Mouse (Mus musculus): Measurements from ENCODE around the gene Col5a1. TPM values are rescaled to one million over a fixed set of nuclear protein-coding genes. Genes with fewer than 3 reads are reported as not detected.

Gene Col5a1
- total and polyA plus RNA-seq, 2 experiments from 2014 or later, result 8.0 to 23.6 TPM

GRCm38 (mm10) chr2:28034011-28034710, 147.9 kb downstream of the Col5a1 start:
- Histone ChIP-seq H3K9ac (replicated peaks; ENCODE audit: low read length) (no peak overlapping the region), H3K9me3 (ENCODE audit: low read length) (no peaks in the 10 kb centered on the region), H3K4me1 (ENCODE audit: insufficient read depth, low read length) (peaks cover 22% of the 10 kb centered on the region), H3K27me3 (ENCODE audit: insufficient read depth, low read length) (no peaks in the 10 kb centered on the region), H3K36me3 (ENCODE audit: insufficient read depth, low read length) (no peaks in the 10 kb centered on the region), H3K27ac (no peak overlapping the region), H3K4me3 (ENCODE audit: low read length) (no peak overlapping the region), H3K4me2 (ENCODE audit: low read depth, low read length) (no peak overlapping the region)
- ATAC-seq (no peak), DNase-seq (ENCODE audit: low spot score) (peak; percentile 32)
- TF ChIP-seq CTCF (IDR thresholded peaks at IDR 0.05; ENCODE audit: low read depth), result no peak
- WGBS, result 30% methylated on average over 13 of the region's 13 CpGs

DNA sequence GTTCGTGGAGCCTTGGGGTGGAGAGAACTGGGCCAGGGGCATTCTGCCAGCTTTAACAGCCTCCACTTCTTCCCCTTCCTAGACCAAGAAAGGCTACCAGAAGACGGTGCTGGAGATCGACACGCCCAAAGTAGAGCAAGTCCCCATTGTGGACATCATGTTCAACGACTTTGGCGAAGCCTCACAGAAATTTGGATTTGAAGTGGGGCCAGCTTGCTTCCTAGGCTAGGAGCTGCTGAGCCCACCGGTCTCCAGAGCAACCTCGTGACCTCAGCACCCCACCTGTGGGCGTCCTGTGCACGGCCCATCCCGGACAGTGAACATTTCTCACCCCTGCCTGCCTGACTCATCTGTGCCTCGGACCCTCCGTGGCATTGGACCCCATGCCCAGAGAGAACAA, 150.6 kb downstream of the Col5a1 start:
- Histone ChIP-seq H3K27ac (no peak overlapping the region), H3K9me3 (ENCODE audit: low read length) (no peaks in the 10 kb centered on the region), H3K27me3 (ENCODE audit: insufficient read depth, low read length) (no peaks in the 10 kb centered on the region), H3K36me3 (ENCODE audit: insufficient read depth, low read length) (no peaks in the 10 kb centered on the region), H3K4me3 (ENCODE audit: low read length) (no peak overlapping the region), H3K4me2 (ENCODE audit: low read depth, low read length) (no peak overlapping the region), H3K4me1 (ENCODE audit: insufficient read depth, low read length) (peaks cover 22% of the 10 kb centered on the region), H3K9ac (replicated peaks; ENCODE audit: low read length) (no peak overlapping the region)
- no peak for ATAC-seq
- DNase-seq (ENCODE audit: low spot score), result no peak
- TF ChIP-seq CTCF (IDR thresholded peaks at IDR 0.05; ENCODE audit: low read depth), result no peak
- 67% methylated on average over 13 of the region's 13 CpGs for WGBS

- no peaks in the 10 kb centered on the region for H3K9me3 ChIP-seq (ENCODE audit: low read length)
- H3K27me3 ChIP-seq (ENCODE audit: insufficient read depth, low read length), result no peaks in the 10 kb centered on the region
- ATAC-seq (peak; percentile 31; the same call in 1 of the 2 replicates), DNase-seq (ENCODE audit: low spot score) (peak; percentile 70)
- peak overlapping the region; percentile 51; the same call in 1 of the 2 replicates for H3K27ac ChIP-seq
- peaks cover 22% of the 10 kb centered on the region for H3K4me1 ChIP-seq (ENCODE audit: insufficient read depth, low read length)
- H3K9ac ChIP-seq (replicated peaks; ENCODE audit: low read length), result no peak overlapping the region
- 35% methylated on average over 12 of the region's 12 CpGs for WGBS
- no peak overlapping the region for H3K4me2 ChIP-seq (ENCODE audit: low read depth, low read length)
- no peak overlapping the region for H3K4me3 ChIP-seq (ENCODE audit: low read length)
- H3K36me3 ChIP-seq (ENCODE audit: insufficient read depth, low read length), result no peaks in the 10 kb centered on the region
- no peak; the same call in 1 of the 2 replicates for TF ChIP-seq CTCF (IDR thresholded peaks at IDR 0.05; ENCODE audit: low read depth)
Measured at GRCm38 (mm10) chr2:28037505-28038390, 151.5 kb downstream of the Col5a1 start.

DNA sequence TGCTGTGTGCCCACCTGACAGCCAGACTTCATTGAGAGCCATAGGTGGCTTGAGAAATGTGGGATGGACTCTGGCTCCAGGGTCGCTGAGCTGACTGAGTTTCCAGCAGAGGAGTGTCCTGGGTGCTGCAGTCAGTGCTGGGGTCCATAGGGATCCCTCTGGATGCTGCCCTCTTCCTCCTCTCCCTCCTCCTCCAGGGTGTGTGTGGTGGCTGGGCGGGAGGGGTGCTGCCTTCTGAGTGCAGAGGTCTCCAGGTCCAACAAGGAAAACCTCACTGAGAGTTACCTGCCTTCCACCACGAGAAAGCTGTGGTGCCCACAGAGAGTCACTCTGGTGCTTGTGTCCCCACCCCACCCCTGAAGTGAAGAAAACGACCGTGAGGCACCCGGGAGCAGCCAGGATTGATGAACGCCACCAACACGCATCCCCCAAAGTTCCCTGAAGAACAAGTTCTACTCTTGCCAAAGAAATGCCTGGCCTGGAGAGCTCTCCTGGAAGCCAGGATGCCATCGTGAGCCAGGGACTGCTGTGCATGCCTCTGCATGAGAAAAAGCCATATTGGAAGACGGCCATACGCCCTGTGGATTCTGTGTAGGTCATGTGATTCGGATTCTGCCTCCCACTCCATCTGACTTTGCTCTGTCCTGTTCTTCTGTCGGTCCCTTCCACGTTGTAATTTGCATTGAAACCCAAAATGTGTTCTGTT, 152.3 kb downstream of the Col5a1 start:
- 45% methylated on average over 14 of the region's 14 CpGs for WGBS
- Histone ChIP-seq H3K36me3 (ENCODE audit: insufficient read depth, low read length) (no peaks in the 10 kb centered on the region), H3K27ac (peak overlapping the region; percentile 51; the same call in 1 of the 2 replicates), H3K4me3 (ENCODE audit: low read length) (no peak overlapping the region), H3K9me3 (ENCODE audit: low read length) (no peaks in the 10 kb centered on the region), H3K4me2 (ENCODE audit: low read depth, low read length) (no peak overlapping the region), H3K27me3 (ENCODE audit: insufficient read depth, low read length) (no peaks in the 10 kb centered on the region), H3K4me1 (ENCODE audit: insufficient read depth, low read length) (peaks cover 22% of the 10 kb centered on the region), H3K9ac (replicated peaks; ENCODE audit: low read length) (no peak overlapping the region)
- no peak for TF ChIP-seq CTCF (IDR thresholded peaks at IDR 0.05; ENCODE audit: low read depth)
- DNase-seq (ENCODE audit: low spot score) (peak; percentile 85), ATAC-seq (peak; percentile 71)

DNA sequence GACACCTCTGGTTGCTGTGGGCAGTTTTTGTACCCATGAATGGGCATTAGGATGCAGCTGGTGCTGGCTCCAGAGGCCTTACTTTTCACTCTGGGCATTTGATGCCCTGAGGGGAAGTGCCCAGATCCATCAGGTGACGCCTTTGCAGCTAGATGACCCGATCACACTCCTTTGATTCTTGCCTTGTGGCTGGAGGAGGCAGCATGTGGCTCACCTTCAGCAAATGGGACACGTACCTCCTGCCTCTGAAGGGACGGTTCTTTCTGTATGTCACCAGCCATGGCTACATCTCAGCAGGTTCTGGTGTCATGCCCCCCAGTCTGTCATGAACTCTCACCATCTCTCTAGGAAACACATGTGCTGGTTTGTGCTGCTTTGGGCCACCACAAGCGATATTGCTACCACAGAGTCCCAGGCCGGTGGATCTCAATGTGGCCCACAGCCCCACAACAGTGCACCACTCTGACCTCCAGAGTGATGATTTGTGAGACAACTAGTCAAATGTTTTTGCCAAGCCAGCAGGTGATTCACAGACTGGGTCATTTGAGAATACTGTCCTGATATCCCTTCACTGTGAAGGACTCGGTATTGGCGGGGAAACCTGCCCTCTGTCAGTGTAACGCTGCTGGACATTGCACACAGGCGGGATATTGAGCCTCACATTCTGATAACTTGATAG, 153.6 kb downstream of the Col5a1 start:
- Histone ChIP-seq H3K27ac (no peak overlapping the region), H3K27me3 (ENCODE audit: insufficient read depth, low read length) (no peaks in the 10 kb centered on the region), H3K4me3 (ENCODE audit: low read length) (no peak overlapping the region), H3K9me3 (ENCODE audit: low read length) (no peaks in the 10 kb centered on the region), H3K4me1 (ENCODE audit: insufficient read depth, low read length) (peaks cover 16% of the 10 kb centered on the region), H3K4me2 (ENCODE audit: low read depth, low read length) (no peak overlapping the region), H3K9ac (replicated peaks; ENCODE audit: low read length) (no peak overlapping the region), H3K36me3 (ENCODE audit: insufficient read depth, low read length) (no peaks in the 10 kb centered on the region)
- no peak for ATAC-seq
- TF ChIP-seq CTCF (IDR thresholded peaks at IDR 0.05; ENCODE audit: low read depth), result no peak
- DNase-seq (ENCODE audit: low spot score), result no peak
- WGBS, result 97% methylated on average over 10 of the region's 10 CpGs

DNA sequence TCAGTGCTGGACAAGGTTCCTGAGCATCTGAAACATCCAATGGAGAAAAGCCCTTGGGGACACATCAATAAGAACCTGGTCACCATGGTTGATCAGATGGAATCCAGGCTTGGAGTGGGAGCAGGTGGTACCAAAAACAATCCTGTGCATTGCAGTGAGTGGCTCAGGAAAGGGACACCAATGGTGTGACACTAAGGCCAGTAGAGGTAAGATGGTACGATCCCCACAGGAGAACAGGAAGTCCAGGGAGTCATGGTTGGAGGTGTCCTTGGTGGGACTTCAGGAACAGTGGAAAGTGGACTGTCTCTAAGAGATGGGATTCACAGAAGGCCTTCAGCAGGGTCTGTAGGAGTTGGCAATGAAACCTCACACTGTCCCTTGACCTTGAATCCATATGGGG, 154.2 kb downstream of the Col5a1 start:
- Histone ChIP-seq H3K4me2 (ENCODE audit: low read depth, low read length) (no peak overlapping the region), H3K4me1 (ENCODE audit: insufficient read depth, low read length) (peaks cover 16% of the 10 kb centered on the region), H3K4me3 (ENCODE audit: low read length) (no peak overlapping the region), H3K9me3 (ENCODE audit: low read length) (no peaks in the 10 kb centered on the region), H3K9ac (replicated peaks; ENCODE audit: low read length) (no peak overlapping the region), H3K27me3 (ENCODE audit: insufficient read depth, low read length) (no peaks in the 10 kb centered on the region), H3K27ac (no peak overlapping the region), H3K36me3 (ENCODE audit: insufficient read depth, low read length) (no peaks in the 10 kb centered on the region)
- no peak for DNase-seq (ENCODE audit: low spot score)
- no peak for ATAC-seq
- no peak for TF ChIP-seq CTCF (IDR thresholded peaks at IDR 0.05; ENCODE audit: low read depth)
- WGBS, result 96% methylated on average over 1 of the region's 1 CpGs

Measured in hindbrain, postnatal 0 days (tissue).